Mouse (Mus musculus): Measurements from ENCODE around the gene Gm9837. TPM values are rescaled to one million over a fixed set of nuclear protein-coding genes. Genes with fewer than 3 reads are reported as not detected.

Gene Gm9837
- polyA plus RNA-seq, 1 experiment from 2014 or later, result not detected

GRCm38 (mm10) chr11:53463551-53464424 lies 6.5 kb downstream of the Gm9837 start:
- H3K4me1 ChIP-seq, result peaks cover 19% of the 10 kb centered on the region
- peaks cover 93% of the 10 kb centered on the region for H3K27me3 ChIP-seq
- H3K9ac ChIP-seq, result peak overlapping the region; percentile 55
- no peaks in the 10 kb centered on the region for H3K36me3 ChIP-seq (replicated peaks)
- no peaks in the 10 kb centered on the region for H3K9me3 ChIP-seq
- H3K4me2 ChIP-seq, result peak overlapping the region; percentile 75
- ATAC-seq (ENCODE audit: low FRiP score), result no peak; the same call in 1 of the 2 replicates
- 6% methylated on average over 55 of the region's 55 CpGs for WGBS
- peak overlapping the region; percentile 44 for H3K4me3 ChIP-seq (replicated peaks)
- H3K27ac ChIP-seq, result no peak overlapping the region

- Histone ChIP-seq H3K36me3 (replicated peaks) (no peaks in the 10 kb centered on the region), H3K27ac (no peak overlapping the region), H3K9me3 (no peaks in the 10 kb centered on the region), H3K4me1 (peaks cover 23% of the 10 kb centered on the region), H3K4me3 (replicated peaks) (no peak overlapping the region), H3K9ac (no peak overlapping the region), H3K4me2 (no peak overlapping the region), H3K27me3 (peaks cover 96% of the 10 kb centered on the region)
- ATAC-seq (ENCODE audit: low FRiP score), result no peak
- 16% methylated on average over 5 of the region's 5 CpGs for WGBS
Measured at GRCm38 (mm10) chr11:53461727-53462126, 8.6 kb downstream of the Gm9837 start.

GRCm38 (mm10) chr11:53460192-53460591 lies 10.1 kb downstream of the Gm9837 start:
- H3K4me2 ChIP-seq, result no peak overlapping the region
- H3K4me1 ChIP-seq, result peaks cover 20% of the 10 kb centered on the region
- H3K9ac ChIP-seq, result no peak overlapping the region
- no peak overlapping the region for H3K4me3 ChIP-seq (replicated peaks)
- no peak for ATAC-seq (ENCODE audit: low FRiP score)
- 83% methylated on average over 3 of the region's 3 CpGs for WGBS
- no peak overlapping the region for H3K27ac ChIP-seq
- H3K9me3 ChIP-seq, result no peaks in the 10 kb centered on the region
- H3K27me3 ChIP-seq, result peaks cover 93% of the 10 kb centered on the region
- H3K36me3 ChIP-seq (replicated peaks), result no peaks in the 10 kb centered on the region

GRCm38 (mm10) chr11:53458996-53459395 lies 11.3 kb downstream of the Gm9837 start:
- Histone ChIP-seq H3K27ac (no peak overlapping the region), H3K9me3 (no peaks in the 10 kb centered on the region), H3K9ac (no peak overlapping the region), H3K36me3 (replicated peaks) (no peaks in the 10 kb centered on the region), H3K4me3 (replicated peaks) (no peak overlapping the region), H3K4me1 (peaks cover 18% of the 10 kb centered on the region), H3K27me3 (peaks cover 89% of the 10 kb centered on the region), H3K4me2 (no peak overlapping the region)
- WGBS, result 63% methylated on average over 3 of the region's 3 CpGs
- ATAC-seq (ENCODE audit: low FRiP score), result no peak

GRCm38 (mm10) chr11:53457372-53457954 lies 12.8 kb downstream of the Gm9837 start:
- Histone ChIP-seq H3K27me3 (peaks cover 74% of the 10 kb centered on the region), H3K27ac (no peak overlapping the region)
- peak; percentile 46; the same call in 1 of the 2 replicates for ATAC-seq (ENCODE audit: low FRiP score)

GRCm38 (mm10) chr11:53456474-53457371 lies 13.6 kb downstream of the Gm9837 start, which contains the start of the genes Gm10447 and Shroom1:
Gm10447 (minus strand) TSS chr11:53457110.
Shroom1 (plus strand) TSS chr11:53457205.
- peak; percentile 44 for ATAC-seq (ENCODE audit: low FRiP score)
- Histone ChIP-seq H3K9me3 (no peaks in the 10 kb centered on the region), H3K36me3 (replicated peaks) (no peaks in the 10 kb centered on the region), H3K9ac (peak within 1 kb of the TSS; percentile 61), H3K4me3 (replicated peaks) (peak within 1 kb of the TSS; percentile 47), H3K4me2 (peak within 1 kb of the TSS; percentile 81), H3K27me3 (peaks cover 66% of the 10 kb centered on the region), H3K4me1 (peaks cover 9% of the 10 kb centered on the region), H3K27ac (no peak within 1 kb of the TSS)
- 4% methylated on average over 42 of the region's 42 CpGs for WGBS

More at GRCm38 (mm10) chr11:53457372-53457954, 12.8 kb downstream of the Gm9837 start:
- Histone ChIP-seq H3K4me2 (peak overlapping the region; percentile 81), H3K9ac (peak overlapping the region; percentile 61), H3K9me3 (no peaks in the 10 kb centered on the region), H3K36me3 (replicated peaks) (no peaks in the 10 kb centered on the region), H3K4me3 (replicated peaks) (peak overlapping the region; percentile 47), H3K4me1 (peaks cover 9% of the 10 kb centered on the region)
- 5% methylated on average over 29 of the region's 29 CpGs for WGBS

GRCm38 (mm10) chr11:53453031-53453430 lies 17.2 kb downstream of the Gm9837 start:
- no peak overlapping the region for H3K4me2 ChIP-seq
- no peak overlapping the region for H3K4me3 ChIP-seq (replicated peaks)
- no peak overlapping the region for H3K27ac ChIP-seq
- no peak for ATAC-seq (ENCODE audit: low FRiP score)
- 88% methylated on average over 5 of the region's 5 CpGs for WGBS
- no peak overlapping the region for H3K9ac ChIP-seq
- peaks cover 9% of the 10 kb centered on the region for H3K4me1 ChIP-seq
- no peaks in the 10 kb centered on the region for H3K9me3 ChIP-seq
- peaks cover 47% of the 10 kb centered on the region for H3K27me3 ChIP-seq
- H3K36me3 ChIP-seq (replicated peaks), result no peaks in the 10 kb centered on the region

- H3K36me3 ChIP-seq (replicated peaks), result no peaks in the 10 kb centered on the region
- H3K4me1 ChIP-seq, result peaks cover 8% of the 10 kb centered on the region
- ATAC-seq (ENCODE audit: low FRiP score), result no peak
- H3K9me3 ChIP-seq, result no peaks in the 10 kb centered on the region
- H3K4me2 ChIP-seq, result no peak overlapping the region
- H3K4me3 ChIP-seq (replicated peaks), result no peak overlapping the region
- H3K9ac ChIP-seq, result no peak overlapping the region
- 95% methylated on average over 9 of the region's 9 CpGs for WGBS
- H3K27ac ChIP-seq, result no peak overlapping the region
- peaks cover 41% of the 10 kb centered on the region for H3K27me3 ChIP-seq
Measured at GRCm38 (mm10) chr11:53452396-53452795, 17.9 kb downstream of the Gm9837 start.

- 83% methylated on average over 2 of the region's 2 CpGs for WGBS
- Histone ChIP-seq H3K9me3 (no peaks in the 10 kb centered on the region), H3K4me2 (no peak overlapping the region), H3K36me3 (replicated peaks) (no peaks in the 10 kb centered on the region), H3K4me1 (no peaks in the 10 kb centered on the region), H3K27ac (no peak overlapping the region), H3K27me3 (peaks cover 31% of the 10 kb centered on the region), H3K4me3 (replicated peaks) (no peak overlapping the region), H3K9ac (no peak overlapping the region)
- no peak for ATAC-seq (ENCODE audit: low FRiP score)
Measured at GRCm38 (mm10) chr11:53451361-53451760, 18.9 kb downstream of the Gm9837 start.

- Histone ChIP-seq H3K36me3 (replicated peaks) (no peaks in the 10 kb centered on the region), H3K4me1 (no peaks in the 10 kb centered on the region), H3K27ac (no peak overlapping the region), H3K4me2 (no peak overlapping the region), H3K27me3 (peaks cover 21% of the 10 kb centered on the region), H3K9me3 (no peaks in the 10 kb centered on the region), H3K4me3 (replicated peaks) (no peak overlapping the region), H3K9ac (no peak overlapping the region)
- WGBS, result 71% methylated on average over 15 of the region's 15 CpGs
- ATAC-seq (ENCODE audit: low FRiP score), result no peak
Measured at GRCm38 (mm10) chr11:53450070-53450705, 20.1 kb downstream of the Gm9837 start.

- no peak for ATAC-seq (ENCODE audit: low FRiP score)
- H3K27ac ChIP-seq, result no peak overlapping the region
- no peak overlapping the region for H3K9ac ChIP-seq
- H3K4me1 ChIP-seq, result no peaks in the 10 kb centered on the region
- peaks cover 14% of the 10 kb centered on the region; the same call in 1 of the 2 replicates for H3K27me3 ChIP-seq
- H3K4me3 ChIP-seq (replicated peaks), result no peak overlapping the region
- H3K36me3 ChIP-seq (replicated peaks), result no peaks in the 10 kb centered on the region
- H3K4me2 ChIP-seq, result no peak overlapping the region
- no peaks in the 10 kb centered on the region for H3K9me3 ChIP-seq
- WGBS, result 93% methylated on average over 1 of the region's 1 CpGs
Measured at GRCm38 (mm10) chr11:53448529-53448928, 21.8 kb downstream of the Gm9837 start.
